Mouse (Mus musculus) right cerebral cortex, postnatal 36 days (tissue): ENCODE data around the gene Lemd2.

ENCODE experiments used
- DNase-seq, 2 experiments: peaks; one replicate each; pipeline ENCODE4 v3.0.0; 2022; ENCODE audit warnings: low spot score in 2 of 2, mixed read lengths in 1 of 2

Gene Lemd2

DNA sequence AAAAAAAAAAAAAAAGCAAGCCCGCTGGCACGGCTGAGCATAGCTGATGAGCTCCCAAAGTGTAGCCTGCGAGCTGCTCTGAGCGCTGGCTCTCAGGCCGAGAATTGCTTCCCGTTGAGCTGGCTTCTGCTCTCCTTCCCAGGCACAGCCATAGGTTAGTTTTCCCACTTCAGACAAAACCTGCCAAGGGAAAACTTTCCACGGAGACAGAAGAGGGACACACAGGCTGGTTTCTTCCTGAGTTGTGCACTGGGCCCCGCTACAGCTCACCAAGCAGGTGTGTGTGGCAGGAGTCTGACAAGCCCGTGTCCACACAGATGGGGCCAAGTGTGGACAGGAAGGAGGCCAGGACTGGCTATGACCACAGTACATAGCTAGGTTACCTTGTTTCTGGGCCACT lies 15.4 kb downstream of the Lemd2 start:
- DNase-seq = no peak

DNA sequence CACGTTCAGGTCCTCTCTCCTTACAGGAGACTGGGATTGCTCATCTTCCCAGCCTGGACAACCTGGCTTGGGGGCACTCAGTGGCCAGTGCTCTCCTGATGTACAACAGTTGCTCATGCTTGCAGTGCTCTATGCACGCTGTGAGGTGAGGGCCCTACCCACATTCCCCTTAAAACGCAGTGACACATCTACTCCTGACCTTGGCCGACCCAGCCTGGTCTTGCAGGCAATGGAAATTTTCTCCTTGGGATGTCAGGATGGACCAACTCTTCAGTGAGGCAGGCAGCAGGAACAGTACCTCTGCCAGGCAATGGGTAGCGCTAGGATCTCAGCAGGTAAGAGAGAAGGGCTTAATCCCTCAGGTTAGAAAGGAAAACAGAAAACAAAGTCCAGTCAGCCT lies 17.2 kb downstream of the Lemd2 start:
- DNase-seq = no peak

DNA sequence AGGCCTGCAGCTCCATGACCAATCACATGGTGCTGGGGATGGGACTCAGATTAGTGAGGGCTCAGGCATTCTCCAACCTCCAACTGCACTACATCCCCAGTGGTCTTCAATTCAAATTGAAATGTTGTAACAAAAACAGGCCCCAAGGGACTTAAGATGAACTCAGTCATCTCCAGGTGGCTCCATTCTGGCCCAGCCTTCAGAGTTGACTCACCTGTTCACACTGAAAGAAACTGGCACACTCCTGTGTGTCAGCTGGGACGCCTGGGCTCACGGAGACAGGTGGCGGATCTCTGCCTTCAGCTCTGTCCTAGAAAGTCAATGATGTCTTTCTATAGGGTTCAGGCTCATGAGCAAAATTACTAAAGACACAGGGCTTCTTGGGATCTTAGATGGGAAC lies 18.2 kb downstream of the Lemd2 start:
- DNase-seq = no peak

- no peak for DNase-seq
These were observed 20.5 kb downstream of the Lemd2 start for GRCm38 (mm10) chr17:27183667-27184292.

DNA sequence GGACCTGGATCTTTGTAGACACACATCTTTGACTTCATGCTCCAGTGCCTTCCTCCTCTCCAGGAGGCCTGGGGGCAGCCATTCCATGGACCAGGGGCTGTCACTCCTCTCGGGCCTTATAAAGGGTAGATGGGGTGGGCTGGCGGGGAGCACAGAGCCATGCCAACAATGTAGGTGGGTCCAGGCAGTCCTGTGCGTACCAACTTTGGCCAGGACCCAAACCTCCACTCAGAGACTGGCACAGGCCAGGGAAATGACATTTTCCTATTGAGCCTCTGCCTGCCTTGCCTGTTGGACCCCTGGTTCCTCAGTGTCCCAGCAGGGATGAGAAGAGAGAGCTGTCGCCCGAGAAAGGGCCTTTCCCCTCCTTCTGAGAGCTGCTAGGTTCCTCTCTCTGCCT lies 21.9 kb downstream of the Lemd2 start:
- no peak for DNase-seq

DNA sequence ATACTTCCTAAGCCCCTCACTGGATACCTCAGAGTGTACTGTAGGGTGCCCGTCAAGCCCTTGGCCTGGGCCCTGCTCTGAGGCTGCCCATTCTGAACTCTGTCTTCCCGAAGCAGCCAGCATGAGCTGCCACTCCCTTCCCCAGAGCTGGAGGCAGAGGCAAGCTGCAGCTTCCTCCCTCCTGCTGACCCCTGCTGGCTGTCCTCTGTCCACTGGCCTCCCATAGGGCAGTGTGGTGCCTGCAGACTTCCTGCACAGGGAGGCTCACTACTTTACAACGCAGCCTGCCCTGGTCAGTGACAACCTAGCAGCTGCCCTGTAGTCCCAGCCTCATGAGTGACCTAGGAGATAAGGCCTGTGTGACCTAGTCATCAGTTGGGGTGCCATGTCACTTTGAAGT lies 22.6 kb downstream of the Lemd2 start:
- DNase-seq = no peak

- no peak for DNase-seq
These were observed 24.5 kb downstream of the Lemd2 start for GRCm38 (mm10) chr17:27179681-27180280.

- DNase-seq = no peak
These were observed 25.7 kb downstream of the Lemd2 start for GRCm38 (mm10) chr17:27178427-27179177.

DNA sequence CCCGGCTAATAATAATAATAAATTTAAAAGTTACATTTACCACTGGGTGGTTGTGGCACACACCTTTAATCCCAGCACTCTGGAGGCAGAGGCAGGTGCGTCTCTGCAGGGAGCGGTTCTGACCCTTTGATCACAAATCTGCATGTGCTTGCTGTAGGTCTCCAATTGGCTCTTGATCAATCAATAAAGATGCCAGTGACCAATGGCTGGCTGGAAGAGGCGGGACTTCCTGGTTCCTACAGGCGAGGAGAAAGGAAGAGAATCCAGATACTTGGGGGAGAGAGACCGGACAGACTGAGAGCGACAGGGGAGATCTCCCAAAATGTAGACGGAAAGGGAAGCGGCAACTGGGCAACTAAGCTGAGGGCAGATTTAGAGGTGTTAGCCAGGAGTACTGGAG lies 26.2 kb downstream of the Lemd2 start:
- DNase-seq = no peak

DNA sequence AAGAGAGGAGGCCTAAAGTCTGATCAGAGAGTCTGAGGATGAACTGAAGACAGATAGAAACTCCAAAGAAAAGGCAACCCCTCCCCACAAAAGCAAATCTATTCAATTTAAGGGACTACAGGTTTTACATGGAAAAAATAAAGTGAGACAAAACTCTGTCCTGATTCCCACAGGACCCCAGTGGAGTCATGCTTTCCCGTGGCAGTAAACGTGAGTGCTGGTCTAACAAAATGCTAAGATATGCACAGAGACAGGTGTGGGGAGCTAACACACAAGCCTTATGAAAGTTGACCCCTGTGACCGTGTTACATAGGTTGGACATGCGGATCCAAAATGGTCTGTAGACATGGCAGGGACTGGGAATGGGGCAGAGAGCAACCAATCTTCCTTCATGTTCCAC lies 27.5 kb downstream of the Lemd2 start:
- DNase-seq = no peak

- no peak for DNase-seq
These were observed 28.0 kb downstream of the Lemd2 start for GRCm38 (mm10) chr17:27176287-27176686.

- DNase-seq = no peak
These were observed 28.9 kb downstream of the Lemd2 start for GRCm38 (mm10) chr17:27175196-27175874.

DNA sequence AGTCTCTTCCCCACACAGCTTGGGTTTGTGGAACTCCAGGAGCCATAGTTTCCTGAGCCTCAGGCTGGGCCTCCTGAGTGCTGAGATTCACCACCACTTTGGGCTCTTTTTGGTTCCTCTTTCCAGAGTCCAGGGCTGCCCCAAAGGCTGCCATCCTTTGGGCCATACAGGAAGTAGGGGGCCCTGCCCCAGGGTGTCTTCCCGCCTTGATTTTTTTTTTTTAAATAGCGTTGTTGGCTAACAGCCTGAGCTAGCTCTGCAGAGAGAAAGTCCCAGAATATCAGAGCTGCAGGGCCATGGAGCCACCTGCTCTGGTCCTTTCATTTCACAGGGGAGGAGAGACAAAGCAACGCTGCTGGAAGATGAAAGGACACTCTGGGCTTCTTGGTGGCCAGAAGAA lies 30.6 kb downstream of the Lemd2 start:
- no peak for DNase-seq

DNA sequence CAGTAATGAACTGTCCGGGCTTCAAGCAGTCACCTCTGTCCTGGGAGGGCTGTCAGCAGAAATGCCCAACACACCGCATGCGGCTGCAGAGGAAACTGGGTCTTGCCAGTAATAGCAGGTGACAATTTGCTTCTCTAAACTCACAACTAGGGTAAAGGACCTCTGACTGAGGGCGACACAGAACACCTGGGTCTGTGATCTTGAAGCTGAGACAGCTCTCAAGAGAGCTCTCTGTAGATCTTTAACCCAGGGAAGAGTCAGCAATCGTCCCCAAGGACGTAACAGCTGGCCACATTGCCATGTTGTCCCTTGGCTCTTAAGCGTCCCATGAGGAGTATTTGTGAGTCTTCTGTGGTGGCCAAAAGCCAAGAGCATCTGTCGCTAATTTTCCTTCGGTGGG lies 31.8 kb downstream of the Lemd2 start:
- DNase-seq = no peak

GRCm38 (mm10) chr17:27171121-27171520 lies 33.1 kb downstream of the Lemd2 start:
- DNase-seq = no peak

DNA sequence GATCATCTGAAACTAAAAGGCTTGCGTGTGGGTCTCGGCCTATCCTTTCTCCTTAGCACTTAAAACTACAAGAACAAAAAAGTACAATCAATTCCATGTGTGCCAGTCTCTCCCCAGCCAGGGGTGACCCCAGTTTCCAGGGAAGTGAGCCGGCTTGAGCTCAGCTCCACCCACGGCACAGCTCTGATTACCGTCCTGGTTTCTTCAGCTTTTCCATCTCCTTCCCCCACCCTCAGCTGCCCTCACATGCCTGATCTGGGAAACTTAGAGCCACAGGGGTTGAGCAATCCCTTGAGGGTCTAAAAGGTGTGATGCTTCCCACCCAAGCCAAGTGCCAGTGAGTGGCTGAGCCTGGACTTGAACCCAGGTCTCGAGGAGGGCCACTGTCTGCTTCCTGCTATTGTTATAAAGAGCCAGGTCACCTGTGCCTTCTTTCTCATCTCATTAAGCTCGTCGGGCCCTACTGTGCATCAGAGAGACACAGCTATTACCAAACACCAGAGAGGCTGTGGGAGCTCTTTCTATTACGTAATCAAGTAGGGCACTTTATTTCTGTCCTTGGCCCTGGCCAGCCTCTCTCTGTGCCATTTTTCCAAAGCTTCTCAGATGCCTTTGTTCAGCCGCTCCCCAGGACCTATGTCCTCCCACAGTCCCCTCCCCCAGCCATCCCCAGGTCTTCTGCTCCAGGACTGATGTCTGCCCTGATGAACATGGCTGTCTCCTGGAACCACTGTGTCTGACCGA lies 34.1 kb downstream of the Lemd2 start:
- DNase-seq = no peak

DNA sequence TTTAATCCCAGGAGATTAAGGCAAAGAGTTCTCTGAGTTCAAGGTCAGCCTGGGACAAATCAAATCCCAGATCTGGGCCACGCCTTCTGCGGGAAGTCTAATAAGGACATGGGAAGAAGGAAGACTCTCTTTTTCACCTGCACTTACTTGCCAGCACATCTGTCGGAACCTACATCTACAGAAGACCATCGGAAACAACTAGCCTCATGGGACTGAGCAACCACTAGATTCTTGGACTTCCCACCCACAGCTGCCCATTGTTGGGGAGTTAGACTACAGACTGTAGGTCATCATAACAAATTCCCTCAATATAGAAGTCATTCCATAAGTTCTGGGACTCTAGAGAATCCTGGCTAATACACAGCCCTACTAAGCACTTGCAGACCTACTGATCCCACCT lies 35.7 kb downstream of the Lemd2 start:
- no peak for DNase-seq

GRCm38 (mm10) chr17:27167545-27167944 lies 36.7 kb downstream of the Lemd2 start, which contains the start of gene Ip6k3:
TSS of gene Ip6k3 (minus strand) at chr17:27167795.
- DNase-seq = no peak

DNA sequence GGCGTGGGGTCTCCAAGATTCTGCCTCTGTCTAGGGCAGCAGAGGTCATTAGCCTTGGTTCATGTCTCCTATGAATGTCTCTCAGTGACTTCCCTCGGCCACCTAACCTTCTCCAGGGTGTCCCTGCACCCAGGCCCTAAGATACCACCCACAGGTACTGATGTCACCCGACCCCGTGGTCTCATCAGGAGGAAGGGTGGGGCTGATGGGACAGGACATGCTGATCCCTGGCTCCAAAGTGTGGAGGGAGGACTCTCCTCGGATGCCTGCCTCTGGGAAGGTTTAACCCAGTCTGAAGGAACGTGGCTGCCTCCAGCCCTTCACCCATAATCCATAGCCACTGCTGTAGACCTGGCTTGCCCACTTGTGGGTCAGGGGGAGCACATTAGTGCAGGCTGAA lies 37.4 kb downstream of the Lemd2 start:
- no peak for DNase-seq

- peak in 1 of 2 experiments; percentile 26 for DNase-seq
These were observed 39.1 kb downstream of the Lemd2 start for GRCm38 (mm10) chr17:27165054-27165773.

- no peak for DNase-seq
These were observed 43.4 kb downstream of the Lemd2 start for GRCm38 (mm10) chr17:27160905-27161304.
